Mouse (Mus musculus): ENCODE results near the gene Hist1h2ah.
A peak's percentile ranks its signal among the peaks of the same experiment; 100 is the strongest.
"Not testable (repeated sequence)": the region's sequence is repeated elsewhere in the genome, so short reads cannot be mapped to it uniquely, and the experiment has no call there.

The Hist1h2ah gene

DNA sequence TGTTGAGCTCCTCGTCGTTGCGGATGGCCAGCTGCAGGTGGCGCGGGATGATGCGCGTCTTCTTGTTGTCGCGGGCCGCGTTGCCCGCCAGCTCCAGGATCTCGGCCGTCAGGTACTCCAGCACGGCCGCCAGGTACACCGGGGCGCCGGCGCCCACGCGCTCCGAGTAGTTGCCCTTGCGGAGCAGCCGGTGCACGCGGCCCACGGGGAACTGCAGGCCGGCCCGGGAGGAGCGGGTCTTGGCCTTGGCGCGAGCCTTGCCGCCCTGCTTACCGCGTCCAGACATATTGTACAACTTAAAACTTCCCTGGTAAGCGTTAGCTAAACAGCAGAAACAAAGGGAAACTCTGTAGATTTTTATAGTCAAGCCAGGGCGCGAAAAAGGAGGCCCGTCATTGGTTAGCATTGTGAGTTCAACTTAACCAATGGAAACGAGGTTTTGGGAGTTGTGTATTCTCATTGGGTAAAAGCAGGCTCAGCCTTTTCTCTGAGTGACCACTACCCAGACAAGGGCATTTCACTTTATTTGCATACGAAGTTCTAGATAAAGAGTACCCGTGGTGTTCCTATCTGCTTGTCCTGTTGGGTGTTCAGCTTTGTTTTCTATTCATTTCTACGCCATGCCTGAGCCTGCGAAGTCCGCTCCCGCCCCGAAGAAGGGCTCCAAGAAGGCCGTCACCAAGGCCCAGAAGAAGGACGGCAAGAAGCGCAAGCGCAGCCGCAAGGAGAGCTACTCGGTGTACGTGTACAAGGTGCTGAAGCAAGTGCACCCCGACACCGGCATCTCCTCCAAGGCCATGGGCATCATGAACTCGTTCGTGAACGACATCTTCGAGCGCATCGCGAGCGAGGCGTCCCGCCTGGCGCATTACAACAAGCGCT, at the start of gene Hist1h2ah, which contains the start of gene Hist1h2bk:
Gene Hist1h2ah (minus strand): TSS at position 302 of the 882 bp plus-strand sequence.
Gene Hist1h2bk (plus strand): TSS at position 604 of the 882 bp plus-strand sequence.
- DNase-seq, result peak; percentile 75

DNA sequence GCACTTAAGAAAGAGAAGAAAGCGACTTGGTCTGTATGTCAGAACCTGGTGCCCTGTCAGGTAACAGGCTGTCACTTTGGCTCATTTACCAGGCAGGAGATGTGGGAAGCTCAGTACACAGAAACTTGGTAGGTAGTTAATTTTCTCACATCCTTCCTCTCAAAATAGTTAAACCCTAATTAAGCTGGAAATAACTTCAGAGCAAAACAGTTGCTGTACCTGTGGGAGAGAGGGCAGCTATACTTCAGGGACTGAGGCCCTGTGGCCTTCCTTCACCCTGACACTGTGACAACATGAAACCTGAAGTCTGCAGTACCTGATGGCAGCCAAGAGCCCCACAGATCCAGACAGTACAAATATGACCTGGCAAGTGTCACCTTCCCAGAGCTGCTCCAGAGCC, 48.8 kb upstream of the Hist1h2ah start, which contains the start of gene Vmn1r188:
Gene Vmn1r188 (plus strand): TSS at position 301 of the 400 bp plus-strand sequence.
- DNase-seq, result not testable (repeated sequence)

DNA sequence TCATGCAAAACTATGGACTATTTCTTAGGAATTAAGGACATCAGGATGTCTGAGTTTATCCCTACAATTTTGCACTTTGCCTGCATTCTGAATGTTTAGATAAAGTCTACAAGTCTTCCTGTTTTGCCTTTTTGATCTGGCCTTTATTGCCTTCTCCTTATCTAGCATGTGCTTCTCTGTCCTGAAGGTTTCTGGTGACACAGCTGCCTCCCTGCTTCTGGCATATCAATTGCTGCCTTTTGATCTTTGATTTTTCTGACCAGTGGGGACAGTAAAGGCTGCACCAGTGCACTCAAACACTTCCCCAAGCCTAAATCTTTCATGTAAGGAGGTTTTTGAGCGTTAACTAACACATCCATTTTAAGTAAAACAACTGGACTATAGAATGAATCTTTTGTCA, 28.1 kb upstream of the Hist1h2ah start:
- DNase-seq, result no peak

DNA sequence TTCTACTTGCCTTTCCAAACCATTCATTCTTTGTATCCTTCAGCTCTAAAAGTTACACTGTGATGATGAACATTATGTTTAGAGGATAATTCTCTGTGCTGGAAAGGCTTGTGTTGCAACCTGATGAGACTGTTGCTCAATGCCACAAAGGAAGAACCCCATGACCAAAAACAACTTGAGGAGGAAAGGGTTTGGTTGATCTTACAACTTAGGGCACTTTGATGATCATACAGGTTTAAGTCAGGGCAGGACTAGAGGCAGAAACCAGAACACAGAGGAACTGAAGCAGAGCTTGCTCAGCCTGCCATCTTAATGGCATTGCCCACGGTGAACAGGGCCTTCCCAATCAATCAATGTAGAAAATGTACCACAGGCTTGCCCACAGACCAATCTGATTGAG, 26.1 kb upstream of the Hist1h2ah start:
- no peak for DNase-seq

DNA sequence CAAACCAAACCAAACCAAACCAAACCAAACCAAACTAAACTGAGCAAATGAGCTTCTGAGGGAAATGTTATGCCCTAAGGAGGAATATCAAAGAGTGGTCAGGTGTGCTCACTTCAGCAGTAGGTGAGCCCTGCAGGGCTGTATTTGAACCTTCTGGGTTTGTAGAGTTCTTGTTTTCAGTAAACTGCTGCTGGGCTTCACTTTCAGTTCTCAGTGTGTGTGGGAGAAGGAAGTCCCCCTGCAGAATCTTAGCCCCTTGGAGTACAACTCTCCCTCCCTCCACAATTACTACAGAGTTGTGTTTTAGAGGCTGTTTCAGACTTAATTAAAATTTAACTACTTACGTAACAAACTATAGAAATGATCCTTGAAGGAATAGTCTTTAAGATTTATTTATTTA, 18.4 kb upstream of the Hist1h2ah start:
- no peak for DNase-seq

DNA sequence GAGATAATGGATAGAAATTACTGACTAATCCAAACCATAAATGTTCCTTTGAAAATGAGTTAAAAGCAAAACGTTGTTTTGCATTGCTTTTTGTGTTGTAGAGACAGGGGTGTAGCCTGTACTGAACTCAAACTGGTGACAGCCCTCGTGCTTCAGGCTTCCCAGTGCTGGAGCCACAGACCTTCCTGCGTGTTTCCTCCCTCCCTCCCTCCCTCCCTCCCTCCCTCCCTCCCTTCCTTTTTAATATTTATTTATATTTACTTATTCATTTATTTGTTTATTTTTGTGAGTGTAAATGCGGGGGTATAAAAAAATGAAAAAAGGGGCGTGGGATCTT, 16.1 kb upstream of the Hist1h2ah start:
- DNase-seq, result no peak

DNA sequence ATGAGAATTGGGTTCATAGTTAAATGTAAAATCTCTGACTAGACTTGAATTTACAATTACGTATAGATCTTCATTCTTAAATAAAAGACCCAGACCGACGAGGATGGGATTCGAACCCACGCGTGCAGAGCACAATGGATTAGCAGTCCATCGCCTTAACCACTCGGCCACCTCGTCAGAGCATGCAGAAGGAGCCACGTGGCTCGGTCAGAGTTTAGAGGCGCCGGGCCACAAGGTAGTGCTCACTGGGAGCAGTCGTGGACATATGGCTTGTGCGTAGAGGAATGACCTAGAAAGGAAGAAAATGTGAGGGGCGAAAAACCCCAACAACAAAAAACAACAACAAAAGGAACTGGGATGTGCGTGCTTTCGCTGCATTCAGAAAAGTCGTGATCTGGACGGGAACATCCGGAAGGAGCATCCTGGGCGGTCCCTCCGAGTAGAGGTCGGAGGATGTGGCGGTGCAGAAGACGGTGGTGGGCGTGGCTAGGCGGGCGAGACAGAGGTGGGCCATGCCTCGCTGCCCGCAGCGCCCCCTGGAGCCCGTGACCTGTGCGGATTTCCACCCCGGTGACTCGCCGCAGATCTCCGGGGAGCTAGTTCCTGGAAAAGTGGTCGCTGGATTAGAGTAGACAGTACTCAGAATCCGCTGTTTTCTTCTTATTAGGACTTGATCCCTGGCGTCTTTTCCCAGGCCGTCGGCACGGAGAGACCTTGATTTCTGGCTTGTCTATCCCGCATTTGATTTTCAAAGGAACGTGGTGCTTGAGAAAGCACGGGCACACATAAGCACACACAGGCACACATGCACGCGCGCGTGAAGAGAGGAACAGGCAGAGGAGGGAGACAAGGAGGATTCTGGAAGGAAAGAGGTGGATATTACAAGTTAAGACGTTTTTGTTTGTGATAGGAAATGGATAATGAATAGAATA, 15.5 kb upstream of the Hist1h2ah start:
- peak; percentile 87 for DNase-seq

DNA sequence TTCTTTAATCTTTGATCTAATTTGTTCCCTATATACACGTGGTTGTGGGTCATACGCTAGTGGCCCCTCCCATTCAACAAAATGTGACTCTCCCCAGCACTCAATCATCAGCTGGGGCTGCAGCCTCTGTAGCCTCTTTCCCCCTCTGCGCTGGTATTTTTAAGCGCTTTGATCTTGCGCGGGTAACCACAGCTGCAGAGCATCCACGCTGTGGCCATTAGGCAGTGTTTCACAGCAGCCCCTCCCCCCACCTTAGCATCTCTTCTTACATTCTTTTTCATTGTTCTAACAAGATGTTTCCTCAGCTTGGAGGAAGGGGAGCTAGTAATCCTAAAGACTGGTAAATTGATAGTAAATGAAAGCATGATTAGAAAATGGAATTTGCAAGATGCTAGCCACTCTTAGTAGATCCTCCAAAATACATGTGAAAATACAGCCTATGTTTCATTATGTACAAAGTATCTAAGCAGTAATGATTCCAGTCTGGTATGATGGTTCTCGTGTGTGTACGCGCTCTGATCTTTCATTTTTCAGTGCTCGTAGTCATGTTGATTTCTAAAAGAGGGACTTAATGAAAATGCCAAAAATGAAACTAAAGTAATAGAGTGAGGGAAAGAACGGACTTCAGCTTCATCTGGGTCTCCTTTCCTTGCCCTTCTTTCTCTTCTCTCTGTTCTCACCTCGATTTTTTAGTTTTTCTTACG, 14.5 kb upstream of the Hist1h2ah start:
- no peak for DNase-seq

DNA sequence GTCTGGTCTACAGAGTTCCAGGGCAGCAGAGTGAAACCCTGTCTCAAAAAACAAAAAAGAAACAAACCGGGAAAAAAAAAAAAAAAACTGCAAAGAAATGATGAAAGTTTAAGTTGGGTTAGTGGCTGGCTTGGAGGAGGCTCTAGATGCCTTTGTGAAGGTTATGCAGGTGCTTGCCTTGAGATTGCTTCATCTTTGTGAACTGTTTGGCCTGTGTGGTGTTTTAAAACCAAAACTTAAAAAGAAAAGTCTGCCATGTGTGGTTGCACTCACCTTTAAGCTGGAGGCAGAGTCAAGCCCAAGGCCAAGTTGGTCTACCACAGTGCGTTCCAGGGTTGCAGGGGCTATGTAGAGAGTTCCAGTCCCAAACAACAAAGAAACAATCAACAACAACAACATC, 13.7 kb upstream of the Hist1h2ah start:
- no peak for DNase-seq

DNA sequence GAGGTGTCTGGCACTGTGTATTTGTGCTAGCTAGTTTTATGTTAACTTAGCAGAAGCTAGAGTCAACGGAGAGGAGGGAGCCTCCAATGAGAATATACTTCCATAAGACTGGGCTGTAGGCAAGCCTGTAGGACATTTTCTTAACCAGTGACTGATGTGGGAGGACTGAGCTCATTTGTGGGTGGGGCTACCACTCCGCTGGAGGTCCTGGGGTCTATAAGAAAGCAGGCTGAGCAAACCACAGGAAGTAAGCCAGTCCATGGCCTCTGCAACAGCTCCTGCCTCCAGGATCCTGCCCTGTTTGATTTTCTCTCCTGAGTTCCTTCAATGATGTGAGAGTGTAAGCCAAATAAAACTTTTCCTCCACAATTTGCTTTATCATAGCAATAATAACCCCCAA, 9.9 kb upstream of the Hist1h2ah start:
- no peak for DNase-seq

DNA sequence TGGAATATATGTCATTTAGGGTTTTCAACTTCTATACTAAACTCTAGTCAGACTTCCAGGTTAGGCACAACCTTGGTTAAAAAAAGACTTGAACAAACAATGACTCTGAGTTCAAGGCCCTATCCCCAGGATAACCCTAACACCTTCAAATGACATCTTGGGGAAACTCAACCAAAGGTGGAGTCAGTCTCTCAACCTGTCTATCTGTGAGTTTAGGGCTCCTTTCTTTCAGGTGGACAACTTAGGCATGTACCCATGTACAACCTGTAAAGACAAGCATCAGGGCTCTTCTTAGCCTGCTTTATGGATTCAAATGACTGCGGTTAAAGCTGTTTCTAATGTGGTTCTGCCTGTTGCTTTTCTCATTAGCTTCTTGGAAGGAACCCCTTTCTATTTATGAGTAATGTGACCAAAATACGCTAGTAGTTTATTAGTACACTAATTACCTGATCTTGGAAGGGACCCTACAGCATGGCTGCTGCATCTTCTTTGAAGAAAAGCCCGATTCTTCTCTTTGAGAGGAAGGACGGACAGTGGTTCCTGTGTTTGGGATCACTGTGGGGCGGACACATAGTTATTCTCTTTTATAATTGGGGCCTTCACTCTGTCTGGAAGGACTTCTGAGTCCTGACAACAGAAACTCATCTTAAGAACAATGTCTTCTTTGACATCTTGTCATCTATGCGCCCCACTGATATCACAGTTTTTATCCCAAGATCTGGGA, 9.2 kb upstream of the Hist1h2ah start:
- DNase-seq, result no peak

DNA sequence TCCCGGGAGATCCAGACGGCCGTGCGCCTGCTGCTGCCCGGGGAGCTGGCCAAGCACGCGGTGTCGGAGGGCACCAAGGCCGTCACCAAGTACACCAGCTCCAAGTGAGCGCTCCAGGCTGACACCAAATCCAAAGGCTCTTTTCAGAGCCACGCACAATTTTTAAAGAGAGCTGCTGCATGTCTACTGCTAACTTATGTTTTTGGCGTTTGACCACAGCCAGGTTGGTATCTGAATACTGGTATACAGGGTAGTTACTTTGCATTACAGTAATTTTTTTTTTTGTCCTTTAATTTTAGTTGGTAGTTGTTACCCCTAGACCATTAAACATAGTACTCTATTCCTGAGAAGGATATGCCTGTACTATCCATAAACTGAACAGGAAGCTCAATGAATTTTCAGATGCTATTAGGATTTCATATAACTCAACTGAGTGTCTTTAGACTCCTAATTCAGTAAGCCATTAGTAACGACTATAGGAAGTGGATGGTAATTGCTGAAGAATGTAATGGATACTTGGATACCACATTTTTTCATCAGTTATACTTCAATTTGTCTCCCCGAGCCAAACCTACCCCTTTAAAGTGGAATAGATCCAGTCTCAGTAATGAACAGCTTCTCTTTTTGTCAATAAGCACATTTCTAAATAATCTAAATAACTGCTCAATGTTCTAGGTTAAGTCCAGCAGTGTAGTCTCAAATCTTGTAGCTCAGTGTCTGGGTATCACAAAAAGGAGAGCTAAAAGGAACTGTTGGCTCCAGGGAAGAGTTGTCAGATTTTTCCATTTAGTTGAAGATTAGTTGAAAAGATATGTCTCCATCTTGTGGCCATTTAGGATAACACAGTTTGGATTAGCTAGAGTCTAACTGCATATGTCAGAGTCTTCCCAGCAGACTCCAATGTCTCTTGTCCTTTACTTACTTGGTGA, 8.4 kb upstream of the Hist1h2ah start:
- DNase-seq, result no peak

DNA sequence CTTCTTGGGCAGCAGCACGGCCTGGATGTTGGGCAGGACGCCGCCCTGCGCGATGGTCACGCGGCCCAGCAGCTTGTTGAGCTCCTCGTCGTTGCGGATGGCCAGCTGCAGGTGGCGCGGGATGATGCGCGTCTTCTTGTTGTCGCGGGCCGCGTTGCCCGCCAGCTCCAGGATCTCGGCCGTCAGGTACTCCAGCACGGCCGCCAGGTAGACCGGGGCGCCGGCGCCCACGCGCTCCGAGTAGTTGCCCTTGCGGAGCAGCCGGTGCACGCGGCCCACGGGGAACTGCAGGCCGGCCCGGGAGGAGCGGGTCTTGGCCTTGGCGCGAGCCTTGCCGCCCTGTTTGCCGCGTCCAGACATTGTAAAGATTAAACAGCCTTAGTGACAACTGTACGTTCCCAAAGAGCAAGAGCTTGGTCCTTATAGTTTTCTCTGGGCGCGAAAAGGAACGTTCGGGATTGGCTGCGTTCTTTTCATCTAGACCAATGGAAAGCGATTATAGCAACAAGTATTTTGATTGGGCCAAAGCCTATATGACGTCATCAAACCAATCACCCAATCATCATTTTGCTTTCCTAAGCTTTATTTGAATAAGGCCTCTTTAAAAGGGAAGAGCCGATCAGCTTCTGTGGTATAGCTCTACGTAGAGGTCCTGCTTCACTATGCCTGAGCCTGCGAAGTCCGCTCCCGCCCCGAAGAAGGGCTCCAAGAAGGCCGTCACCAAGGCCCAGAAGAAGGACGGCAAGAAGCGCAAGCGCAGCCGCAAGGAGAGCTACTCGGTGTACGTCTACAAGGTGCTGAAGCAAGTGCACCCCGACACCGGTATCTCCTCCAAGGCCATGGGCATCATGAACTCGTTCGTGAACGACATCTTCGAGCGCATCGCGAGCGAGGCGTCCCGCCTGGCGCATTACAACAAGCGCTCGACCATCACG, 7.5 kb upstream of the Hist1h2ah start, which contains the start of the genes Hist1h2ag and Hist1h2bj:
Gene Hist1h2ag (minus strand): TSS at position 377 of the 935 bp plus-strand sequence.
Gene Hist1h2bj (plus strand): TSS at position 647 of the 935 bp plus-strand sequence.
- DNase-seq, result peak; percentile 86

DNA sequence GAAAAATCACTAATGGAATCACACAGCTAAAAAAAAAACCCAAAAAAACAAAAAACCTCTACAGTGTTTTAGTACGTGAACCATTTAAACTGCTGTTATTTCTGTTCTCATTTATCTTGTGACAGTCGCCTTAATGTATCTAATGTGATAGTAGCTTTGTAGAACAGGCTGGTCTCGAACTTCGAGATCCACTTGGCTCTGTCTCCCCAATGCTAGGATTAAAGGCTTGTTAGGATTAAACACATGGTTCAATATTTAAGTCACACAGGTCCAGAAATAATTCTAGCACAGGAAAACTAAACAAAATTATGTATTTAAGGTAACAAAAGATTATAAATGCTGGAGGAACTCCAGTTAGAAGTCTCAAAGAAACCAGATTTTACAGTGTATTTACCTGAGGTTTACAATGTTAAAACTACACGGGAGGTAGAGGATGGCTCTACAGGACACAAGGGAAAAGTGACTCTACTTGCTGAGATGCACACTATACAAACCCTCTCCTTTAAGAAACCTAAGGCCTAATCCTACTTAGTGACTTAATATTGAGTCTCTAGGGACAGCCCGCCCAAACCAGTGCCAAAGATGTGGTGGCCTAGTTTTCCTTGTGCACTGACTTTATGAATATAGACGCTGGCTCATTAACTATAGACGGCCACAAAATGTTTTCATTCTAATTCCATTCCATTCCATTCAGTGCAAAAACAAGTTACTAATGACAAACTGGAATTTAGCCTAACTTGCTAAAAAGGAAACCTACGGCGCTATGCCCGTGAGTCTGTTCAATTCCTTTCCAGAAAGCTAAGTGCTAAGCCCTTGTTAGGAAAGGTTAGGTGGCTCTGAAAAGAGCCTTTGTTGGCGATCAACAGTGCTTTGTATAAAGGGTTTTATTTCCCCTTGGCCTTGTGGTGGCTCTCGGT, 6.5 kb upstream of the Hist1h2ah start:
- no peak for DNase-seq

DNA sequence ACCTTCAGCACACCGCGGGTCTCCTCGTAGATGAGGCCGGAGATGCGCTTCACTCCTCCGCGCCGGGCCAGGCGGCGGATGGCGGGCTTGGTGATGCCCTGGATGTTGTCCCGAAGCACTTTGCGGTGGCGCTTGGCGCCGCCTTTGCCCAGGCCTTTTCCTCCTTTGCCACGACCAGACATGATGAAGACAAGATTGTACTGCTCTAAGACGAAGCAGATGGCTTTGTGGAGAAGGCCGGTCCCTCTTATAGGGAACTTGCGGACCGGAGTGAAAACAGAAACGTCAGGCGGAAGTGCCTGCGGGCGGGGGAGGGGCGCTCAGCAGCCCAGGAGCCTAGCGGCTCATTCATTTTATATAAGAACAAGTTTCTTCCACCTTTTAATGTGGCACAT, 5.8 kb upstream of the Hist1h2ah start, which contains the start of gene Hist1h4i:
Gene Hist1h4i (minus strand): TSS at position 221 of the 395 bp plus-strand sequence.
- DNase-seq, result peak; percentile 92

DNA sequence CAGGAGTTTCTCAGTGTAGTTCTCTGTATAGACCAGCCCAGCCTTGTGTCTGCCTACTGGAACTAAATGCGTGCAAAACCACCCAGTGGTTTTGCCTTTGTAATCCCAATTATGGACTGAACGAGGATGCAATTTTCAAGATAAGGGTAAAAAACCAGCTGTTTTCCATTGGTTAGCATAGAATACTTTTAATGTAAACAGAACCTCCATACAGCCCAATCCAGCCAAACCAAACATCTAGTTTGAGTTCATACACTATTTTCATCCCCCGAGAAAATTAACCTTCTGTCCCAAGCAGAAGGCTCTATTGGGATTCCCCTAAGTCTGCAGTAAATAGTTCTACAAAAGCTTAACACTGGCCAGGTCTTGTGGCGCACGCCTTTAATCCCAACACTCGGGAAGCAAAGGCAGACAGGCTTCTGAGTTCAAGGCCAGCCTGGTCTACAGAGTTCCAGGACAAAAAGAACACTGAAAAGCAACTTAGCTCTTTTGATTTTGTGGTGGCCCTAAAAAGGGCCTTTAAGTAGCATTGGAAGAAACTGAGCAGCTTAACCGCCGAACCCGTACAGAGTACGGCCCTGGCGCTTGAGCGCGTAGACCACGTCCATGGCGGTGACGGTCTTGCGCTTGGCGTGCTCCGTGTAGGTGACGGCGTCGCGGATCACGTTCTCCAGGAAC, 5.2 kb upstream of the Hist1h2ah start:
- no peak for DNase-seq

DNA sequence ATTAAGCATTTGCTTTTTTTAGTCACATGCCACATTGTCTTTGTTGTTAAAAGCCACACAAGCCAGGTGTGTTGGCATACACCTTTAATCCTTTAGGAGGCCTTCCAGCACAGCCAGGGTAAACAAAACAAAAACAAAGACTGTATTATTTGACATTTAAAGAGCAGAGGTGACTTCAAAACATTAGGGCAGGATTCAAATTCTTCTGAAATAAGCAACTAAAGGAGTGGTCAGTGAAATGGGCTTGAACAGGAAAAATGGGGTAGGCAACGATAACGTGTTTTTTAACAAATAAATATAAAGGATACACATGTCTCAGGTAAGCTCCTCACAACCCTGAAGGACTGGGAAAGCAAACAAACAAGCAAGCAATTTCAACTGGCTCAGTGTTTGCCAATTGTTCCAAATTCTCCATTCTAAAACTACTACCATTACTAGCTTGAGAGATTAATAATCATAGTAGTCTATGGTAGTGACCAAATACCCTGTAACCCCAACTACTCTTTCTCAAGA, 4.6 kb upstream of the Hist1h2ah start:
- no peak for DNase-seq

DNA sequence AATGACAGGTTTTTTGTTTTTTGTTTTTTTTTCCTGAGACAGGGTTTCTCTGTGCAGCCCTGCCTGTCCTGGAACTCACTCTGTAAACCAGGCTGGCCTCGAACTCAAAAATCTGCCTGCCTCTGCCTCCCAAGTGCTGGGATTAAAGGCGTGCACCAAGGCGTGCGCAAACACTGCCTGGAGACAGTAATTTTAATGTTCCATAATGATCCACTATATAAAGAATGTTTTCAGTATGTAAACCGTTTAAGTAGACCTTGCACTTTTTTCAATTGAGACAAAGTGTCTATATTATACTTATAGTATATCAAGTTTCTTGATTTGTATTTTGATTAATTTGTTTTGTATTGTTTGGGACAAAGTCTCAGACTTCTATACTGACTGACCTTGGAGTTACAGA, 4.0 kb upstream of the Hist1h2ah start:
- no peak for DNase-seq

All from kidney, adult 18-20 months (tissue).